Mouse (Mus musculus): ENCODE results near the gene Epb42. TPM values are rescaled to one million over a fixed set of nuclear protein-coding genes. Genes with fewer than 3 reads are reported as not detected.

The Epb42 gene
- polyA plus RNA-seq, 1 experiment = 0.73 TPM

DNA sequence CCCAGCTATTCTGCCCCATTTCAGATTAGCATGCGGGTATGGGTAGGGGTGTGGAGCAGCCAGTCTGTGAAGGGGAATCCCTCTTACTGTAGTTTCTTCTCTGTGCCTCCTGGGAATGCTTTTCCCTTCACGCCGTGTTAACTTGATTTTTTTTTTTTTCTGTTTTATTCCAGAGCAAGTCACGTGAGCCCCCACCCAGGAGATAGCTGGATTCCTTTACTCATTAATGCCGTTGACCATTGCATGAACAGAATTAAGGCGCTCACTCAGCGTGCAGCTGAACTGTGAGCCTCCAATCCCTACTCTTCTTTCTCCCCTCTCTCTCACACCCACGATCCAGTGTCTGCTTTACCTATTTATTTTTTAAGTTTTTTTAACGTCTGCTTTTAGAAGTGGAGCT lies 20.6 kb downstream of the Epb42 start:
- no peak for TF ChIP-seq GATA1 (IDR thresholded peaks at IDR 0.05; ENCODE audit: low read length)

GRCm38 (mm10) chr2:121015507-121015906 lies 21.4 kb downstream of the Epb42 start:
- TF ChIP-seq GATA1 (IDR thresholded peaks at IDR 0.05; ENCODE audit: low read length) = no peak

DNA sequence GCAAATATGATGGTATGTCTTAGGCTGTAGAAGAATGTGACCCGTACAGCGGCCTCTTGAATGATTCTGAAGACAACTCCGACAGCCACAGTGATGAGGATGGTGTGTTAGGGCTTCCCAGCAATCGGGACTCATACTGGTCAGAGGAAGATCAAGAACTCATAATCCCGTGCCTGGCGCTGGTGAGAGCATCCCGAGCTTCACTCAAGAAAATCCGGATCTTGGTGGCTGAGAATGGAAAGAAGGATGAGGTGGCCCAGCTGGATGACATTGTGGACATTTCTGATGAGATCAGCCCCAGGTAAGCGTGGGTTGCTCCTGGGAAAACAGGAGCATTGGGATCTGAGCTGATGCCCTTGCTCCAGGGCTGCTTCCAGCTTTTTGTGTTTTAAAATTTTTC lies 24.2 kb downstream of the Epb42 start:
- TF ChIP-seq GATA1 (IDR thresholded peaks at IDR 0.05; ENCODE audit: low read length) = no peak

DNA sequence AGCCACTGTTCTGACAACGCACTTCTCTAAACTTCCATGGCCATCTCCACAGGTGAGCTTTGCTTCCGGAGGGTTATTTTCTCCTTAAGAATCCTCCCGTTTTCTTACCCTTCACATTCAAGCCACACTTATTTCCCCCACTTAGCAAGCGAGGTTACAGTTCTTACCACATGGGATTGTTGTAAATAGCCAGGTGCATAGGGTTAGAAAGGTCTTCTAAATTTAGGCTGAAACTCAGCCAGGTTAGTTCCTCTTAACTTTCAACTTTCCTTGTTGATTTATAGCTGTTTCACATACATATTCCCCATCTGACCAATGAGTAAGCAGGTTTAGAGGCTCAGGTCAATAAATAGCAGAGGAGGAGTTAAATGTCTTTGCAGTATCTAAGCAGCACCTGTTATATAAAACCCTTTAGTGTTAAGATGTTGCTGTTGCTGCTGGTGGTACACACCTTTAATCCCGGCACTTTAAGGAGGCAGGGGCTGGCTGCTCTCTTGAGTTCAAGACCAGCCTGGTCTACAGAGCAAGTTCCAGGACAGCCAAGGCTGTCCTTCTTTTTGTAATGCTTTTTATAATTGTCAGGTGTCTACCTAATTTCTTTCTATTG lies 27.7 kb downstream of the Epb42 start:
- no peak for TF ChIP-seq GATA1 (IDR thresholded peaks at IDR 0.05; ENCODE audit: low read length)

DNA sequence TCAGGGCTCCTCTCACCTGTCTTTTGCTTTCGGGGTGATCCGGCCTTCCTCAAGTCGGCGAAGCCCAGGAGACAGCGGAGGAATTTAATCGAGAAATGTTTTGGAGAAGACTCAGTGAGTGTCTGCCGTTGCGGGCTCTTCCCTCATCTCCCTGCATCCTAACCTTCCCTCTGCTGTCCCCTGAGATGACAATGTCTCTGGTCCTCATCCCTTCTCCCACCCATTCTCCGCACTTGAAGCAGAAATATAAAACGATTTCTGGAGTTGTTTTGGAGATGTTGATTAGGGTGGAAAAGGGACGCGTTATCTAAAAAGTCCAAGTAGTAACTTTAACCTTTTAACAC lies 28.2 kb downstream of the Epb42 start:
- no peak for TF ChIP-seq GATA1 (IDR thresholded peaks at IDR 0.05; ENCODE audit: low read length)

DNA sequence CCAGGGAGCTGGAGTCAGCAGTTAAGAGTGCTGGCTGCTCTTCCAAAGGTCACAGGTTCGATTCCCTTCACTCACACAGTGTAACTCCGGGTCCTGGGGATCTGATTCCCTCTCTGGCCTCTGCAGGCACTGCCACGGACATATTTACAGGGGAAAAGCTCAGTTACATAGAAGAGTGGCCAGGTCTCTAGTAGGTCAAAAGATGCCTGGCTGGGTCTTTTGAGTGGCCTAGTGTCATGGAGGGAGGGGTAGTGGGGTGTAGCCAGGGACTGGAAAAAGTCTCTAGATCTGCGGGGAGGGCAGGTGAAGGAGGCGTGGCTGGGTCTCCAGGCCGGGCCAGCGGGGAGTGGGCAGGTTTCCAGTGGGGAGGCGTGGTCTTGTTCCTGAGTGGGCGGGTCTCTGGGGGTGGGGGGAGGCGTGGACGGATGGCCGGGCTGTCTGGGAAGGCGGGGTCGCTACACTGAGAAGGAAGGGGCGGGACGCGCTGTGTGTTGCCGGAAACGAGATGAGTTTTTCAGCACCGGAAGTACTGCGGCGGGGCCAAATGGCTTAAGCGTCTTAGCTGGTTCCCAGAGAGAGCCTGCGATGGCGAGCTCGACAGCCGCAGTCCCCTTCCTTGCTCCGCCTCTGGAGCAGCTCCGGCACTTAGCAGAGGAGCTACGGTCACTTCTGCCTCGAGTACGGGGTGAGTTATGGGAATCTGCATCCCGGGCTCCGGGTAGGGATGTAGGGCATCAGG lies 28.8 kb downstream of the Epb42 start, which contains the start of gene Ccndbp1:
Gene Ccndbp1 (plus strand): TSS at position 479 of the 739 bp plus-strand sequence.
- TF ChIP-seq GATA1 (IDR thresholded peaks at IDR 0.05; ENCODE audit: low read length) = no peak

- no peak for TF ChIP-seq GATA1 (IDR thresholded peaks at IDR 0.05; ENCODE audit: low read length)
Observed at GRCm38 (mm10) chr2:121006986-121007385, 29.9 kb downstream of the Epb42 start.

DNA sequence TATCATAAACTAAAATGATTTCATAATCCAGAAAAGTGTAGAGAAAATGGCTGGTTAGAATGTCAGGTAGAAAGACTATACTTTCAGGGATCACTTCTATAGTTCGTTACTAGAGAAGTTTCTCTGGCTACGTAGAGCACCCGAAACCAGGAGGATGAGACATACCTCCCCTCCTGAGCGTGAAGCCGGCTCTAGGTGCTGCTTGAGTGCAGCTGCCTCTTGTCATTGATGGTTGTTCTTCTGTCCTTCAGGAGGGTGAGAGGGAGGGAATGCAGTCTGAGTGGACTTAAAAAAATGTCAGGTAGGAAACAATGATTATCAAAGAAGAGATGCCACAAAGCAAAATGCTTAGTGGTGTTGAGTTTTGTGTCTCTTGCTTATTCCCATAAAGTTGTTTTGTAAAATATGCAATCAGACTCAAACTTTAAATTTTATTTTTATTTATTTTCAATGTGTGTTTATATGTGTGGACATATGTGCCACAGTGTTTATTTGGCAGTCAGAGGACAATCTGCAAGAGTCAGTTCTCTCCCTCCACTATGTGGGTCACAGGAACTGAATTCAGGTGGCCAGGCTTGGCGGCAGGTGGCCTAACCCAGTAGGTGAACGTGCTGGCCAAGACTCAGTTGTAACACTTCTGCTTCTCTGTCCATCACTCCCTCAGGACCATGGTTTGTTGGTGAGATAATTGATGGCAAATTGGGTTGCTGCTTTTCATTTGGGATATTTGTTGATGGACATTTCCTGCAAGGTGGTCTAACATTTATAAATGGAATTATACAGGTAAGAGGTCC lies 32.7 kb downstream of the Epb42 start:
- TF ChIP-seq GATA1 (IDR thresholded peaks at IDR 0.05; ENCODE audit: low read length) = no peak

GRCm38 (mm10) chr2:121003586-121003985 lies 33.3 kb downstream of the Epb42 start:
- no peak for TF ChIP-seq GATA1 (IDR thresholded peaks at IDR 0.05; ENCODE audit: low read length)

DNA sequence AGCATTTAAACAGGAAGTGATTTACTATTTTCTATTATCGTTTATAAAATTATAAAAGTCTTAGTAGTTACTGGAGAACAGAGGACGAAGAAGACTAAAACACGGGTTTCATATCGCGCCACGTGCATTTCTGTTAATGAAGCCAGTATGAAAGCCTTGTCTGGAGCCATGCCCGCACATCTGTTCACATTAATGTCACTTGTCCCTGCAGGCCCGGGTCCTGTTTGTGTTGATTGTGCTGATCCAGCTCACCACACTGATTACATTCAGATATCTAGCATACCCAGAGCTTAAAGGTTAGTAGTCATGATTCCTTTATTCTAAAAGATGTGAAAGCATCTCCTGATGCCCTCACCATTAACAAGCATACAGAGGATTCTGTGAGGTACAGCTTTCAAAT lies 38.0 kb downstream of the Epb42 start:
- no peak for TF ChIP-seq GATA1 (IDR thresholded peaks at IDR 0.05; ENCODE audit: low read length)

DNA sequence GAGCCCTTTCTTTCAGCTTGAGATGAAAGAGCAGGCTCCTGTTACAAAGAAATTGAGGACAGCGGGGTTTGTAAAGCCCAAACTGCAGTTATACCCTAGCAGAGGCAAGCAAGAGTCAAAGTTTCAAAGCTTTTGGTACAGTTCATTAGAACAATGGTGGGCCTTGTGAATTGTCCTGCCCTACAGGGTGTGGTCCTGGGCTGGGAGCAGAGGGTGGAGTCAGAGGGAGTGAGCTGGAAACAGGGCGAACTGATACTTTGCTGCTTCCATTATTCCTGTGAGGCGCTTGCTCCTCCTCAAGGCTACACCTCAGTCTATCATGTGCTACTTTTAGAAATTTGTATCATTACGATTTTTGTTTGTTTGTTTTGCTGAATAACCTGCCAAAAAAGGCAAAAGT lies 45.7 kb downstream of the Epb42 start:
- TF ChIP-seq GATA1 (IDR thresholded peaks at IDR 0.05; ENCODE audit: low read length) = no peak

- TF ChIP-seq GATA1 (IDR thresholded peaks at IDR 0.05; ENCODE audit: low read length) = no peak
Observed at GRCm38 (mm10) chr2:120985241-120985640, 51.6 kb downstream of the Epb42 start.

DNA sequence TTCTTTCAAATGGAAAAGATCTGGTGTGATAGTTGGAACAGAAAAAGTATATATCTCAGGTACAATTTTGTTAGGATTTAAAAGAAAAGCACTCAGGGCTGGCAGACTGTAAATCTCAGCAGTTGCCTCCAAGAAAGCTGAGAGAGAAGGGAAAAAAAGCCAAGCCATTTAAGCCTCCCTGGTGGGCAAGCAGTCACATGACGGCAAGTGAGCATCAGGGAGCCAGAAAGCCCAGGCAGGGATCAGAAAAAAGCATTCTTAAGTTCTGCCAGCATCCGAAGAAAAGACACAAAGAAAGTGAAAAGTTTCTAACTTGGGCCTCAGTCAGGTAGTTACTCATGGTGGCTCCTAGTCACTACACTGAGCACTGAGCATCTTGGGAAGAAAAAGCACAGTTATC lies 53.3 kb downstream of the Epb42 start:
- TF ChIP-seq GATA1 (IDR thresholded peaks at IDR 0.05; ENCODE audit: low read length) = no peak

DNA sequence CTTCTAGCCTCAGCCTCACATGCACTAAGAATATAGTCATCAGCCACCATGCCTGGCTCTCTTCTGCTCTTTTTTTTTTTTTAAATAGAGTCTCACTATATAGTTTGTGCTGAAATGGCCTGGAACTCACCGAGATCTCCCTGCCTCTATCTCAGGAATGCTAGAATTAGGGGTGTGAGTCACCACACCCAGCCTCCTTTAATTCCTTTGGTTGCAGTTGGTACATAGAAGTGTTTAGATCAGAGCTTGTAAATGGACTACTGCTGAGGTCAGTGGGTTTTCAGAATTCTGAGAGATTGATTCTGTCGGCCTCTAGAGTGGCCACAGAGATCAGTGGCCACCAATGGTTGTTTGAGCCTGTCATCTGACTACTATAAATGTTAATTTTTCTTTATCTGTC lies 56.0 kb downstream of the Epb42 start:
- no peak for TF ChIP-seq GATA1 (IDR thresholded peaks at IDR 0.05; ENCODE audit: low read length)

- no peak for TF ChIP-seq GATA1 (IDR thresholded peaks at IDR 0.05; ENCODE audit: low read length)
Observed at GRCm38 (mm10) chr2:120979819-120980218, 57.1 kb downstream of the Epb42 start.

DNA sequence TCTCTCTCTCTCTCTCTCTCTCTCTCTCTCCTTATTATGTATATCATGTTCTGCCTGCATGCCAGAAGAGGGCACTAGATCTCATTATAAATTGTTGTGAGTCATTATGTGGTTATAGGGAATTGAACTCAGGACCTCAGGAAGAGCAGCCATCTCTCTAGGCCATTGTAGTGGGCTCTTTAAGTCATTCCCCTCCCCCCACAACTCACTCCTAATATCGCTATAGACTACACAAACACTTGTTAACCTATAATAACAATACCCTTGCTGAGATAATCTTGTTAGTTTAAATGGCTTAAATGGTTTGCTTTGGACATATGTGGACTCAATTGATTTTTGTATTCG lies 58.2 kb downstream of the Epb42 start:
- no peak for TF ChIP-seq GATA1 (IDR thresholded peaks at IDR 0.05; ENCODE audit: low read length)

Measured in G1E-ER4 (cell line).